8 mouse cellular contexts compared by ENCODE assay signal in genomic region chrX:72274659-72275371, GRCm38 (mm10). TPM values are rescaled to one million over a fixed set of nuclear protein-coding genes. Genes with fewer than 3 reads are reported as not detected.
DNase-seq lines count a peak whose midpoint lies in the region; ATAC-seq and TF ChIP-seq lines count a peak whose summit lies in the region.

Gene Gabre, minus strand, starts transcription at chrX:72274803.

- peak within 1 kb of the TSS; percentile 64 for H3K4me3 ChIP-seq in brown adipose tissue, adult 24 weeks (ENCODE audit: insufficient read depth, low read depth, low read length)
- H3K4me3 ChIP-seq in intestine, embryonic 14.5 days (ENCODE audit: low read depth, low read length): peak within 1 kb of the TSS; percentile 38
- H3K4me3 ChIP-seq in liver, embryonic 16.5 days (ENCODE audit: low read depth, low read length): peak within 1 kb of the TSS; percentile 29
- H3K4me3 ChIP-seq in olfactory bulb, adult 2 months (ENCODE audit: insufficient read depth, low read depth, low read length): peak within 1 kb of the TSS; percentile 44

- H3K4me2 ChIP-seq in intestine, embryonic 14.5 days (ENCODE audit: low read length): peak within 1 kb of the TSS; percentile 58
- peak within 1 kb of the TSS; percentile 34 for H3K4me2 ChIP-seq in liver, embryonic 16.5 days (ENCODE audit: low read depth, low read length)

- TF ChIP-seq CTCF in olfactory bulb, adult 2 months (IDR thresholded peaks at IDR 0.05; ENCODE audit: insufficient read depth, low read depth, low read length): no peak

- peak; percentile 92 for ATAC-seq in intestine, embryonic 14.5 days (replicated peaks; ENCODE audit: low FRiP score, low TSS enrichment, low read depth)
- ATAC-seq in liver, embryonic 16.5 days (ENCODE audit: low read depth): no peak

- H3K4me1 ChIP-seq in brown adipose tissue, adult 24 weeks (ENCODE audit: control insufficient read depth, insufficient read depth, insufficient read length, low read length): no peaks in the 10 kb centered on the region
- H3K4me1 ChIP-seq in intestine, embryonic 14.5 days (replicated peaks; ENCODE audit: control insufficient read depth, insufficient read depth, low read length): no peaks in the 10 kb centered on the region
- H3K4me1 ChIP-seq in liver, embryonic 16.5 days (ENCODE audit: control insufficient read depth, low read depth, low read length): no peaks in the 10 kb centered on the region
- H3K4me1 ChIP-seq in olfactory bulb, adult 2 months (ENCODE audit: control insufficient read depth, insufficient read depth, low read length): peaks cover 6% of the 10 kb centered on the region; the same call in 1 of the 2 replicates

- TF ChIP-seq POLR2A in olfactory bulb, adult 2 months (IDR thresholded peaks at IDR 0.05; ENCODE audit: insufficient read depth, low read depth, low read length): no peak

- H3K9ac ChIP-seq in intestine, embryonic 14.5 days (ENCODE audit: low read length): 0 out of 2 replicates have a peak within 1 kb of the TSS, but pooled peaks have one; percentile 22
- no peak within 1 kb of the TSS for H3K9ac ChIP-seq in liver, embryonic 16.5 days (ENCODE audit: low read depth, low read length)

- H3K9me3 ChIP-seq in intestine, embryonic 14.5 days (ENCODE audit: control insufficient read depth, low read length): no peaks in the 10 kb centered on the region
- no peaks in the 10 kb centered on the region for H3K9me3 ChIP-seq in liver, embryonic 16.5 days (replicated peaks; ENCODE audit: control insufficient read depth, low read length)

- H3K36me3 ChIP-seq in intestine, embryonic 14.5 days (ENCODE audit: control insufficient read depth, insufficient read depth, low read length): no peaks in the 10 kb centered on the region
- no peaks in the 10 kb centered on the region for H3K36me3 ChIP-seq in liver, embryonic 16.5 days (ENCODE audit: control insufficient read depth, insufficient read depth)

- no peaks in the 10 kb centered on the region for H3K27me3 ChIP-seq in intestine, embryonic 14.5 days (replicated peaks; ENCODE audit: control insufficient read depth, insufficient read depth, low read length)
- H3K27me3 ChIP-seq in liver, embryonic 16.5 days (ENCODE audit: control insufficient read depth, insufficient read depth, low read depth, low read length): no peaks in the 10 kb centered on the region

- DNase-seq in NIH3T3 (ENCODE audit: low read depth): peak; percentile 70
- peak; percentile 56 for DNase-seq in gastrocnemius, postnatal 25 days
- DNase-seq in intestine, embryonic 14.5 days (ENCODE audit: low spot score): peak; percentile 79
- no peak for DNase-seq in MN1 (ENCODE audit: low spot score)
- no peak for DNase-seq in B cell, adult 2 months

- 14% methylated on average over 19 of the region's 36 CpGs for WGBS in intestine, embryonic 14.5 days
- 15% methylated on average over 25 of the region's 36 CpGs for WGBS in liver, embryonic 16.5 days (ENCODE audit: insufficient replicate concordance)
- 20% methylated on average over 34 of the region's 36 CpGs for WGBS in olfactory bulb, adult 2 months

- H3K27ac ChIP-seq in brown adipose tissue, adult 24 weeks (replicated peaks; ENCODE audit: low read depth, low read length): no peak within 1 kb of the TSS
- H3K27ac ChIP-seq in intestine, embryonic 14.5 days (ENCODE audit: low read depth): no peak within 1 kb of the TSS
- H3K27ac ChIP-seq in liver, embryonic 16.5 days (ENCODE audit: low read length): no peak within 1 kb of the TSS
- H3K27ac ChIP-seq in olfactory bulb, adult 2 months (ENCODE audit: insufficient read depth, low read depth, low read length): no peak within 1 kb of the TSS

RNA-seq across cellular contexts. Expression of gene Gabre, which starts in this region (rescaled TPM):
- 0.25 TPM in 1 of 2 replicates, not detected in the other for polyA plus RNA-seq in brown adipose tissue, adult 24 weeks (2012; ENCODE audit: insufficient read depth, insufficient read length, missing spikeins)
- total RNA-seq in gastrocnemius, postnatal 25 days (2021): under 1 TPM; 0.26 to 0.51 TPM
- polyA plus RNA-seq in intestine, embryonic 14.5 days (2014; fragmentation: Nextera tagmentation; extraction: Ambion mirVana): 2.2 and 2.7 TPM in 2 replicates
- polyA plus RNA-seq in liver, embryonic 16.5 days (2015; fragmentation: Nextera tagmentation; extraction: Ambion mirVana): 0.04 and 0.08 TPM in 2 replicates
- polyA plus RNA-seq in olfactory bulb, adult 2 months (2012; ENCODE audit: insufficient read depth, insufficient read length, low replicate concordance, missing spikeins): not detected in 2 replicates

Comparison
In these comparisons a context has a peak if more than half of its experiments do, and no peak if none do; other contexts are left out.
1. Peak in DNase-seq in gastrocnemius, postnatal 25 days; RNA of the gene not detected or under 1 TPM.
2. DNase-seq: peak in NIH3T3 (single experiment) and intestine, embryonic 14.5 days (single experiment); none in MN1 (single experiment) and B cell, adult 2 months (0 of 2).
3. Peak in every context shown above with its lines, with median percentiles within 50 percentile points of each other: H3K4me3 ChIP-seq.